Mouse (Mus musculus): ENCODE data around the gene Tmem147.

The Tmem147 gene

DNA sequence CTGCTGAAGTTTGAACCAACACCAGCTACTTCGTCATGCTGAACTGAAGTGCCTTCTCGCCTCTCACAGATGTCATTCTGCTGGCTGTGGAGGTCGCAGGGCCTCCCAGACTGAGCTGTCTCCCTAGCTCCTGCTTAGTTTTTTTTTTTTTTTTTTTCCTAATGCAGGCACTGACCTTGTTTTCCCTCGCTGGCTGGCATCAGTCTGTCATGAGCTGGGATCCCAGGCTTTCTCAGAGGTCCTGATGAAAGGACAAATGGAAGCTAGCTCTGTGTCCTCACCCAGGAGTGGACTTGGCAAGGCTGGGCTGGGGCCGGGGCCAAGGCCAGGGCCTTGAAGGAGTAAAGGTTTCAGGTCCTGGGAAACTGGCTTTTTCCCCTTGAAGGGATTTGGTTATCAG is 47.4 kb downstream of the Tmem147 start:
- Histone ChIP-seq H3K9me3 (ENCODE audit: low read length) (no peaks in the 10 kb centered on the region), H3K4me1 (replicated peaks; ENCODE audit: low read depth, low read length) (no peaks in the 10 kb centered on the region), H3K4me3 (replicated peaks; ENCODE audit: low read length) (no peak overlapping the region), H3K27me3 (ENCODE audit: insufficient read depth, low read length) (peaks cover 4% of the 10 kb centered on the region; the same call in 1 of the 2 replicates), H3K36me3 (ENCODE audit: insufficient read depth, low read length) (no peaks in the 10 kb centered on the region)
- TF ChIP-seq NANOG (IDR thresholded peaks at IDR 0.05; ENCODE audit: borderline replicate concordance, low read length) (no peak), POU5F1 (IDR thresholded peaks at IDR 0.05; ENCODE audit: borderline replicate concordance, low read length) (no peak), CTCF (conservative IDR thresholded peaks at IDR 0.05; ENCODE audit: low read length) (no peak)

- no peak for TF ChIP-seq POU5F1 (IDR thresholded peaks at IDR 0.05; ENCODE audit: borderline replicate concordance, low read length)
- TF ChIP-seq CTCF (conservative IDR thresholded peaks at IDR 0.05; ENCODE audit: low read length): no peak
- TF ChIP-seq NANOG (IDR thresholded peaks at IDR 0.05; ENCODE audit: borderline replicate concordance, low read length): no peak
- no peak overlapping the region for H3K4me3 ChIP-seq (replicated peaks; ENCODE audit: low read length)
- peaks cover 18% of the 10 kb centered on the region; the same call in 1 of the 2 replicates for H3K27me3 ChIP-seq (ENCODE audit: insufficient read depth, low read length)
- H3K36me3 ChIP-seq (ENCODE audit: insufficient read depth, low read length): no peaks in the 10 kb centered on the region
- no peaks in the 10 kb centered on the region for H3K4me1 ChIP-seq (replicated peaks; ENCODE audit: low read depth, low read length)
- H3K9me3 ChIP-seq (ENCODE audit: low read length): no peaks in the 10 kb centered on the region
These were observed 50.9 kb downstream of the Tmem147 start for GRCm38 (mm10) chr7:30678263-30678975.
